Mouse (Mus musculus): ENCODE results near the gene Mettl8.

DNA sequence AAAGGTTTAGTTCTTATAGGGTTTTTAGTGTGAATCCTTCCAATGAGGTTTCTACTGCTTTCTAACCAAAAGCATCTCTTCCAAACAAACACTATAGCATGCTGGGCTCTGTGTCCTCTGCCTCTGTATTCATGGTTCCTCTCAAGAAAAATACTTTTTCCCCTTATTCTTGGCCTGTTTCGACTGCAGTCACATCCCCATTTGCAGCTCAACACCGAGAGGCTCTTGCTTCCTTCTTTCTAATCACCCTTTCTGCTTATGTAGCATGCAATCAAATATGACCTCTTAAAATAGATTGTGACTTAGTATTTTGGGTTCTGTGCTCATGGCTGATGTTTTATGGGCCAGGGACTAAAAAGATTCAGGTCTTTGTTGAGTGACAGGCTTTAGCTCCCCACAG lies 87.1 kb downstream of the Mettl8 start:
- TF ChIP-seq CHD2 (IDR thresholded peaks at IDR 0.05; ENCODE audit: low read length) (no peak), E2F4 (IDR thresholded peaks at IDR 0.05; ENCODE audit: insufficient replicate concordance, low read depth, low read length) (no peak), ETS1 (conservative IDR thresholded peaks at IDR 0.05; ENCODE audit: low read depth, low read length) (no peak), POLR2A (IDR thresholded peaks at IDR 0.05; ENCODE audit: low read depth, low read length) (no peak), CTCF (conservative IDR thresholded peaks at IDR 0.05 in 1 of 2, IDR thresholded peaks at IDR 0.05 in 1 of 2; ENCODE audit: low read depth in 2 of 2, low read length in 2 of 2) (no peak), JUND (conservative IDR thresholded peaks at IDR 0.05; ENCODE audit: low read depth, low read length) (no peak), ELF1 (IDR thresholded peaks at IDR 0.05; ENCODE audit: low read depth, low read length) (no peak), ZNF384 (IDR thresholded peaks at IDR 0.05; ENCODE audit: low read depth, low read length) (no peak), POLR2AphosphoS2 (IDR thresholded peaks at IDR 0.05; ENCODE audit: low read depth, low read length) (no peak), GABPA (IDR thresholded peaks at IDR 0.05; ENCODE audit: insufficient replicate concordance, low read depth, low read length) (no peak), MAFK (IDR thresholded peaks at IDR 0.05; ENCODE audit: insufficient replicate concordance, low read length) (no peak), MAX (IDR thresholded peaks at IDR 0.05; ENCODE audit: low read length) (no peak), EP300 (IDR thresholded peaks at IDR 0.05; ENCODE audit: low read length) (no peak), SMC3 (IDR thresholded peaks at IDR 0.05; ENCODE audit: low read depth, low read length) (no peak)
